Mouse (Mus musculus) neural tube, embryonic 11.5 days (tissue): ENCODE results near the gene Ocm. TPM values are rescaled to one million over a fixed set of nuclear protein-coding genes. Genes with fewer than 3 reads are reported as not detected.

Experiments used
- ATAC-seq: fragments of 200-750 bp; cut with Nextera tagmentation; 2 replicates; pipeline ENCODE4 v1.8.0; 2017; ENCODE audit warnings: moderate number of reproducible peaks, mild to moderate bottlenecking, moderate TSS enrichment, moderate library complexity; ENCODE audit not compliant: insufficient read depth, low FRiP score, low TSS enrichment
- DNase-seq: peaks from one replicate; pipeline ENCODE4 v3.0.0-alpha.2; 2015; ENCODE audit warnings: low spot score
- H3K27ac ChIP-seq: fragments of 300-500 bp; sonication (generic); 2 replicates; pipeline ENCODE4 v1.5.1; 2014; ENCODE audit warnings: low read depth, mild to moderate bottlenecking, low read length
- H3K27me3 ChIP-seq: fragments of 300-500 bp; sonication (generic); 2 replicates; pipeline ENCODE4 v1.6.1; 2014; ENCODE audit warnings: mild to moderate bottlenecking, low read length, mixed read lengths; ENCODE audit not compliant: control insufficient read depth, insufficient read depth
- H3K36me3 ChIP-seq: fragments of 300-500 bp; sonication (generic); 2 replicates; pipeline ENCODE4 v1.6.1; 2014; ENCODE audit warnings: mild to moderate bottlenecking, low read length, moderate library complexity, mixed read lengths; ENCODE audit not compliant: control insufficient read depth, insufficient read depth
- H3K4me1 ChIP-seq: fragments of 300-500 bp; sonication (generic); 2 replicates; pipeline ENCODE4 v1.6.1; 2014; ENCODE audit warnings: low read length, mixed read lengths; ENCODE audit not compliant: control insufficient read depth, insufficient read depth
- H3K4me2 ChIP-seq: fragments of 300-500 bp; sonication (generic); 2 replicates; pipeline ENCODE4 v1.6.1; 2014; ENCODE audit warnings: low read depth, mild to moderate bottlenecking, moderate library complexity
- H3K4me3 ChIP-seq: fragments of 300-500 bp; sonication (generic); 2 replicates; pipeline ENCODE4 v1.5.1; 2014; ENCODE audit warnings: low read depth, low read length
- H3K9ac ChIP-seq: fragments of 300-500 bp; sonication (generic); 2 replicates; pipeline ENCODE4 v1.6.1; 2014; ENCODE audit warnings: mild to moderate bottlenecking, low read length
- H3K9me3 ChIP-seq: fragments of 300-500 bp; sonication (generic); 2 replicates; pipeline ENCODE4 v1.6.1; 2016; ENCODE audit warnings: low read length; ENCODE audit not compliant: control insufficient read depth
- WGBS: fragments of 180-500 bp; shearing (Covaris S2); extraction: QIAGEN DNeasy Blood & Tissue Kit; methylation state at CpG from one replicate; pipeline ENCODE4 v1.1.7; 2014; 5-methylcytosine and 5-hydroxymethylcytosine counted together
- polyA plus RNA-seq: library from polyadenylated mRNA; unstranded; fragments of >200 nt; fragmentation: Nextera tagmentation; extraction: Ambion mirVana; gene quantifications from 2 replicates; pipeline ENCODE4 v1.2.1, GENCODE M21; 2014

The Ocm gene
- polyA plus RNA-seq, 1 experiment from 2014 or later = not detected

DNA sequence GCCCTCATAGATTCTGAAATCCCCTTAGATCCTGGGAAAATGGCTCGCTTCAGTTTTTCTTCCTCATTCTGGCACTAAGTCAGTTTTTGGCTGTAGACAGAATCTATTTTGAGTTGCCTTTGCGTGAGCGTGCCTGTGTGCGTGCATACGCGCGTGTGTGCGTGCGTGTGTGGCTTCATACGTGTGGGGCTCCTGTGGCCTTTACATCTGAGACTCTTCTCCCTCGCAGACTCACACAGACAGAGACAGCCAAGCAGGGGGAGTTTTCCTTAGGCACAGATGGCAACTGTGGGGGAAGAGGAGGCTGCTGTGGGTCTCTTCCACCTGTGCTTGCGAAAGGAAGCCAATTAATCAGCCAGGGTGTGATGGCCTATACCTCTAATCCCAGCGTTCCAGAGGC lies 20.9 kb upstream of the Ocm start:
- no peak for DNase-seq
- Histone ChIP-seq H3K27ac (no peak overlapping the region), H3K4me2 (no peak overlapping the region), H3K4me3 (no peak overlapping the region), H3K36me3 (no peaks in the 10 kb centered on the region), H3K4me1 (no peaks in the 10 kb centered on the region), H3K27me3 (no peaks in the 10 kb centered on the region), H3K9ac (no peak overlapping the region), H3K9me3 (no peaks in the 10 kb centered on the region)
- WGBS = 70% methylated on average over 13 of the region's 13 CpGs
- ATAC-seq = no peak

DNA sequence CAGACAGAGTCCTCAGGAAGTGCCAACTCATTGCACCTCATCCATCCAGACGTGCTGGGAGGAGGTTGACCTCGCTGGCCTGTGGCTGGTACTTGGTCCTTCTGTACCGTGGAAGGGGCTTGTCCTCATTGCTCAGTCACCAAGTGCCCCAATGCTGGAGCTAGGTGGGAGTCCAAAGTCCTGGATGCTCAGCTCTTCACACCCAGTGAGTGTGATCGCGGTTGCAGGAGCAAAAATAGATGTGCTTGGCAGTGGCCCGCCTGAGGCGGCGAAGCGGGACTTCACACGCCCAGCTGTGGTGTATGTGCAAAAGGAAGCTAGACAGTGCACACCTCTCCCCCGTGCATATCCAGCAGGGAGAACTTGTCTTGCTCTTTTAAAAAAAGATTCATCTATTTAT lies 16.7 kb upstream of the Ocm start:
- H3K27me3 ChIP-seq = no peaks in the 10 kb centered on the region
- no peaks in the 10 kb centered on the region for H3K9me3 ChIP-seq
- no peak overlapping the region for H3K4me3 ChIP-seq
- H3K36me3 ChIP-seq = no peaks in the 10 kb centered on the region
- H3K4me1 ChIP-seq = no peaks in the 10 kb centered on the region
- no peak overlapping the region for H3K27ac ChIP-seq
- H3K4me2 ChIP-seq = no peak overlapping the region
- H3K9ac ChIP-seq = no peak overlapping the region
- no peak for DNase-seq
- 90% methylated on average over 11 of the region's 11 CpGs for WGBS
- no peak for ATAC-seq

DNA sequence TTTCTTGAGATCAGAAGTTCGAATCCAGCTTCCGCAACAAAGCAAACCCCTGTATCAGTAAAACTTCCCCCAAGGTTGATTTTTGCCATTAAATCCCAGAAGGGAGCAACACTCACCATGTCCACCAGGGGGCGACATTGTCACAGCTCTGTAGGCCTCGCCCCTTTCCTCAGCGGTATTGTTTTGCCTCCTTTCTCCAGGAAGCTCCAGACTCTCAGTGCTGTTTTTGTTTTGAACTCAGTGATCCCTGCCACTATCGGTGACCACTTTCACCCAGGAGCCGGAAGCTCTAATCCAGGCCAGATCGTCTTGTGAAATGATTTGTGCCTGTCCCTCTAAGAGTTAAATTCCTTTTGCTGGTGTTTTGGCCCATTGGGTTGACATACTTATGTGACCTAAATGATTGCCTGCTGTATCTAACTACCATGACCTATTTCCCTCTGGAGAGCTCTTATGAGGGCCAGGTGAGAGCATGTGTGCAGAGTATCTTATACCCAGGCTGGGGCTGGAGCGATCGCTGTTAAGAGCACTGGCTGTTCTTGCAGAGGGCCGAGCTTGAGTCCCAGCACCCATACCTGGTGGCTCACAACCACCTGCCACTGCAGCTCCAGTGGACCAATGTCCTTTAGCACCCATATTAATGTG lies 14.4 kb upstream of the Ocm start:
- H3K27ac ChIP-seq = no peak overlapping the region
- no peak for ATAC-seq

DNA sequence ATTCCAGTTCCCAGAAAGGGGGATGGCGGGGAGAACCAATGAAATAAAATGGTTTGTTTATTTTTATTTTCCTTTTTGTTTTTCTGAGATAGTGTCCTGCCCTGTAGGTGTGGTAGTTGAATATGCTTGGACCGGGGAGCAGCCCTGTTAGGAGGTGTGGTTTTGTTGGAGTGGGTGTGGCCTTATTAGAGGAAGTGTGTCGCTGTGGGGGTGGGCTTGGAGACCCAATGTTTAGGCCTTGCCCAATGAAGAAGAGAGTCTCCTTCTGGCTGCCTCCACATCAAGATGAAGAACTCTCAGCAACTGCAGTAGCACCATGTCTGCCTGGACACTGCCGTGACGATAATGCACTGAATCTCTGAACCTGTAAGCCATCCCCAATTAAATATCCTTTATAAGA lies 13.4 kb upstream of the Ocm start:
- H3K4me2 ChIP-seq = no peak overlapping the region
- no peaks in the 10 kb centered on the region for H3K4me1 ChIP-seq
- no peaks in the 10 kb centered on the region for H3K9me3 ChIP-seq
- no peak for DNase-seq
- no peaks in the 10 kb centered on the region for H3K36me3 ChIP-seq
- no peak overlapping the region for H3K4me3 ChIP-seq
- no peak for ATAC-seq
- no peak overlapping the region for H3K9ac ChIP-seq
- H3K27me3 ChIP-seq = no peaks in the 10 kb centered on the region
- H3K27ac ChIP-seq = no peak overlapping the region
- 94% methylated on average over 5 of the region's 5 CpGs for WGBS

More for the DNA sequence above, 14.4 kb upstream of the Ocm start:
- Histone ChIP-seq H3K9me3 (no peaks in the 10 kb centered on the region), H3K4me2 (no peak overlapping the region), H3K27me3 (no peaks in the 10 kb centered on the region), H3K9ac (no peak overlapping the region), H3K4me3 (no peak overlapping the region), H3K4me1 (no peaks in the 10 kb centered on the region), H3K36me3 (no peaks in the 10 kb centered on the region)
- DNase-seq = peak; percentile 75
- WGBS = 53% methylated on average over 11 of the region's 11 CpGs

DNA sequence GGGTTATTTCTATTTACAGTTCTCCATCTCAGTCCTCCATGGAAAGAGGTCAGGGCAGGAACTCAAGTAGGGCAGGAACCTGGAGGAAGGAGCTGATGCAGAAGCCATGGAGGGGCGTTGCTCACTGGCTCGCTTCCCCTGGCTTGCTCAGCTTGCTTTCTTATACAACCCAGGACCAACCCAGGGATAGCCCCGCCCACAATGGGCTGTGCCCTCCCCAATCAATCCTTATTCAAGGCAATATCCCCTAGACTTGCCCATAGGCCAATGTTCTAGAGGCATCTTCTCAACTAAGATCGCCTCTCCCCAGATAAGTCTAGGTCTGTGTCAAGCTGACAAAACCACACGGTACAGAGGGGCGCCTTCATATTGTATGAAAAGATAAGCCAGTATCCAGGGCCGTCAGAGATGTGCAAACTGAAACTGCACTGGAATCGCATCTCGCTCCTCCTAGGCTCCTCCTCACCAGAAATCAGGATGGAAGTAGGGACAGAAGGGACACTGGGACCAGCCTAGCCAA lies 12.7 kb upstream of the Ocm start:
- WGBS = 82% methylated on average over 9 of the region's 9 CpGs
- H3K4me3 ChIP-seq = no peak overlapping the region
- H3K36me3 ChIP-seq = no peaks in the 10 kb centered on the region
- no peaks in the 10 kb centered on the region for H3K9me3 ChIP-seq
- H3K9ac ChIP-seq = no peak overlapping the region
- H3K4me1 ChIP-seq = no peaks in the 10 kb centered on the region
- no peaks in the 10 kb centered on the region for H3K27me3 ChIP-seq
- no peak overlapping the region for H3K27ac ChIP-seq
- ATAC-seq (no peak), DNase-seq (no peak)
- H3K4me2 ChIP-seq = no peak overlapping the region

DNA sequence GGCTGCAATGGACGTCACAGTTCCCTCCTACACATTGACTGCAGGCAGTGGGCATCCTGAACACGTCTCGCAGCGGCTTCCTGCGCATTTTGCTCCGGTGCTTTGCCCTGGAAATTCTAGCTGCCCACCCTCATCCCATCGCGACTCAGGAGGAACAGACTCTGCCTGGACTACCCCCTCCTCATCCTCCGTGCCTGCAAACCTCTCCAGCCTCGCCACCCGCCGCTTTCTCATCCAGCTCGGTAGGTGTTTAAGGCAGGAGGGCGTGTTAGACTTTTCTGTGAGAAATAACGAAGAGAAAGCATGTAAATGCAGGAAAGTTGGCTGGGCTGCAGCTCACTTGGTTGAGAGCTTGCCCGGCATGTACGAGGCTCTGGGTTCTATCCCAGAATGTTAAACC lies 10.5 kb upstream of the Ocm start:
- H3K4me1 ChIP-seq = no peaks in the 10 kb centered on the region
- H3K36me3 ChIP-seq = no peaks in the 10 kb centered on the region
- DNase-seq = no peak
- no peak overlapping the region for H3K9ac ChIP-seq
- H3K4me2 ChIP-seq = no peak overlapping the region
- ATAC-seq = no peak
- no peak overlapping the region for H3K27ac ChIP-seq
- no peaks in the 10 kb centered on the region for H3K27me3 ChIP-seq
- WGBS = 58% methylated on average over 17 of the region's 17 CpGs
- no peak overlapping the region for H3K4me3 ChIP-seq
- H3K9me3 ChIP-seq = no peaks in the 10 kb centered on the region

DNA sequence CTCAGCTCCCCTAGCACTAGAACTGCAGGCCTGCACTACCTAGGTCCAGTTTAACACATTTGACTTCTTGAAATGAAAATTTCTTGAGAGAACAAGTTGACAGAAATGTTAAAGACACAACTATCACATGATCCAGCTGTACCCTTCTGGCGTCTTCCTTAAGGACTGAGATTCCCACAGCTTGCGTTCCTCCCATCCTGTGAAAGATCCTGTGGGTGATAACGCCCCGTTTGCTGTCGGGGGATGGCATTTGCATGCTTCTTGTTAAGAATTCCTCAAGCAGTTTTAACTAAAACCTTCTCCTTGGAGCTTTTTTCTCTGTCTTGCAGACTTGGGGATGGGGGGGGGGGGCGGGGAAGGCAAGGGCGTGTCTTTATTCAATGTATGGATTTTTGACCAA lies 8.1 kb upstream of the Ocm start:
- H3K36me3 ChIP-seq = no peaks in the 10 kb centered on the region
- no peak overlapping the region for H3K4me2 ChIP-seq
- H3K9me3 ChIP-seq = no peaks in the 10 kb centered on the region
- H3K27me3 ChIP-seq = no peaks in the 10 kb centered on the region
- H3K4me3 ChIP-seq = no peak overlapping the region
- ATAC-seq = no peak
- no peaks in the 10 kb centered on the region for H3K4me1 ChIP-seq
- H3K9ac ChIP-seq = no peak overlapping the region
- 85% methylated on average over 7 of the region's 7 CpGs for WGBS
- no peak for DNase-seq
- H3K27ac ChIP-seq = no peak overlapping the region

DNA sequence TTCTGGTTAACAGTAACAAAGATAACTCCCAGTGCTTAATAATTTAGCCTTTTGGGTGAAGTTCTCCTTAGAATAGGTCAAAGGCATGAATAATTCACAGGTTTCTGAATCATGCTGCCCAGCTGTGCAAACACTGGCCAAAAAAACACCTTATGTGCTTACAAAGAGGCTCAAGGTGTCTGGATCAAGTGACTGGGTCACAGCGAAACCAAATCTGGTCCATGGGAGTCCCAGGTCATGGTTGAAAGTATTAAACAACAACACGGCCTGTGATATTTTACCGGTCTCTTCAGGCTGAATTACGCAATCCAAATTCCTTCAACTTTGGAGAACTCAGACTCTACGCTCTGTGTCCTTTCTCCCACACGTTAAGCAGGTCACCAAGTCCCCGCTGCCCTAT lies 6.0 kb upstream of the Ocm start:
- H3K27me3 ChIP-seq = no peaks in the 10 kb centered on the region
- no peak overlapping the region for H3K9ac ChIP-seq
- no peak overlapping the region for H3K27ac ChIP-seq
- H3K4me1 ChIP-seq = no peaks in the 10 kb centered on the region
- DNase-seq (no peak), ATAC-seq (no peak)
- no peak overlapping the region for H3K4me3 ChIP-seq
- H3K9me3 ChIP-seq = no peaks in the 10 kb centered on the region
- H3K36me3 ChIP-seq = no peaks in the 10 kb centered on the region
- H3K4me2 ChIP-seq = no peak overlapping the region
- 79% methylated on average over 7 of the region's 7 CpGs for WGBS

DNA sequence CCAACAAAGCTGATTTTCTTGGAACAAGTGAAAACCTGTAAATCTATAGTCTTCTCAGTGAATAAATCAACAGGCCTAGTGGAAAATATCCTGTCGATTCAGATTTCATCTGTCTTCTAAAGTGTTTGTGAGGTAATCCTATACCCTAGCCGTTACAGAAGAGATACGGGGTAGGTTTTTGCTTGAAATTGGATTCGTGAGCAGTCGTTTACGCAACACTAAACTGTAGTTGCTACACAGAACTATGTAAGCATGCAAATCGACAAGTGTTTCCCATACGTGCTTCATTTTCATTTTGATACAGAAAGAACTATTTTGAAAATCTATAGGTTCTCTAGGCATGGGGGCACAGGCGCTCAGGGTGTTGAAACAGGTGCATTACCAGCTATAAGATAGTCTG lies 10.6 kb downstream of the Ocm start:
- Histone ChIP-seq H3K36me3 (no peaks in the 10 kb centered on the region), H3K27me3 (no peaks in the 10 kb centered on the region), H3K9me3 (no peaks in the 10 kb centered on the region), H3K27ac (no peak overlapping the region), H3K4me2 (no peak overlapping the region), H3K4me1 (no peaks in the 10 kb centered on the region), H3K9ac (no peak overlapping the region), H3K4me3 (no peak overlapping the region)
- no peak for ATAC-seq
- 88% methylated on average over 9 of the region's 9 CpGs for WGBS
- DNase-seq = no peak
